Mouse (Mus musculus): ENCODE measurements around the gene Caln1.

GRCm38 (mm10) chr5:130596541-130596940 is 227.3 kb downstream of the Caln1 start:
- TF ChIP-seq CTCF (IDR thresholded peaks at IDR 0.05; ENCODE audit: insufficient read depth, low read length), result no peak
- no peak for TF ChIP-seq POLR2A (IDR thresholded peaks at IDR 0.05; ENCODE audit: borderline replicate concordance, extremely low read depth, low read depth, low read length)

Measured in lung, adult 2 months (tissue).